Mouse (Mus musculus) spleen, postnatal 14 days (tissue): ENCODE measurements around the gene Tbcc.
"Not testable (repeated sequence)": the region's sequence is repeated elsewhere in the genome, so short reads cannot be mapped to it uniquely, and the experiment has no call there.

ENCODE experiments used
- DNase-seq, 2 experiments: peaks; one replicate each; pipeline ENCODE4 v3.0.0; 2021 to 2022; ENCODE audit warnings: low spot score in 2 of 2

The Tbcc gene

DNA sequence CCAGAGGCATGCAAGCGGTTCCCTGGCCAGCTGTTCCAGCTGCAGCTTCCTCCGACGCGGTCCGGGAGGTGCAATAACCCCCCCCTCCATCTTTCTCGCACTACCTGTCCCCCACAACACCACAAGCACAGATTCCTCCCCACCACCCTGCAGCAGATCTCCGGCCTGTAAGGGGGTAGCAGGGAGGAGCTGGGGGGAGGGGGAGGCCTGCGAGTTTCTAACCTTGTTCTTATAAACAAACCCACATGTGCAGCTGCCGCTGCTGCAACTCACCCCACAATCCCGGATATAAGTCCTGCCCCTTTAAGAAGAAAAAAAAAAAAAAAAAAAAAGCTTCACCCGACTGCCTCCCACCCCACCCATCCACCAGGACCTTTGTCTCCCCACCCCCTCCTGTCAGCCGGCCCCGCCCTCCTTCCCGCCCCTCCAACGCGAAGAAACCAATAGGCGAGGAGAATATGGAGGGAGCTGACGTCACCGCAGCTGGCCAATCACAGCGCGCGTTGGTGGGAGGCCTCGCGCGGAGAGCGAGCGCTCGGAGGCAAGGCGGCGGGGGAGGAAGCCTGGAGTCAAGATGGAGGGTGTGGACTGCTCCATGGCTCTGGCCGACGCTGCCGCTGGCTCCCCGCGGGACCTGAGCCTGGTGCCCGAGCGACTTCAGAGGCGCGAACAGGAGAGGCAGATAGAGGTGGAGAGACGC is at the start of gene Tbcc:
Gene Tbcc, plus strand, starts transcription at position 569 of the 700 bp plus-strand sequence.
- DNase-seq, result peak; percentile 92 to 95

DNA sequence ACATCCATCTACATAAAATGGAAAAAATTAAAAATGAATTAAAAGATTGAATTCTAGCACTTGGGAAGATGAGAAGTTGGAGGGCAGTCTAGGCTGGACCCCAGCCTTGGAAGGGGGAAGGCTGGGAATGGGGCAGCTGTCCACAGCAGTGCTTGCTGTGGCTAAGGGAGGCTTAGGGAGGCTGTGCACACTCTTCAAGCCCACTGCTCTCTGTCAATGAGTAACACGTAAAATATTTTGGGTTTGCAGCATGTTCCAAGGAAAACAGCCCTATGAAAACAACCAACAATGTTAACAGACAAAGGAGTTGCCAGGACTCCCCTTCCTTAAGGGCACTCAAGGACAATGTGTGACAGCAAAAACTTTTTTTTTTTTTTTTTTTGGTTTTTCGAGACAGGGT is 47.5 kb upstream of the Tbcc start:
- no peak for DNase-seq

DNA sequence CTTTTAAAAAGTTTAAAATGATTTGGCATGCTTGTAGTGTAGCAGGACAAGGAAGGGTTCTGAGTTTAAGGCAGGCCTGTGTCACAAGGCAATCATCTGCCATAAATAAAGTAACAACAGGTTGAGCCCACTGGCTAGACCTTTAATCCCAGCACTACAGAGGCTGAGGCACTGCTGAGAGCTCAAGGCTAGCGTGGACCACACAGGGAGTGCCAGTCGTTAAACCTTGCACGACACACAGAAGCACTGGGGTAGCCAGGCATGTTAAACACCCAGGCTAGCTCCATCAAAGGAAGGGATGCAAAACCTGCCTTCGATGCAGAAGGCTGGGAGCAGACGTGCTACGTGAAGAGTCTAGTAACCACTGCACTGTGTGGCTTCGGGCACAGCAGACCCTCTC is 46.8 kb upstream of the Tbcc start:
- no peak for DNase-seq

DNA sequence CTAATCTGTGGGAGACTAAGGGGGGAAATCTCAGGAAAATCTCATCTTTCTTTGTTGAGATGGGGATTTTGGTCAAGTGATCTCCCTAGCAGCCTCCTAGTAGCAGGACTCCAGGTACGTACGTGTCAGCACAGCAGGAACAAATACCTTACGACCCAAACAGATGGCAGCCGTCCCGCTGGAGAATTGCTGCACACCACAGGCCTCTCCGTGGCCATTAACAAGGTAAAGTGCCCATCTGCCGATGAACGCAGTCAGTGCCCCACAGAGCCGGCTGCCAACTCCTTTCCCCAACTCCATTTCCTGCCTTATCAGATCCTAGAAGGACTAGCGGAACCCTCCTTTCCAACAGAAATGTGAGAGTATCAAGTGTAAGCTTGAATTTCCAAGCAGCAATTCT is 45.7 kb upstream of the Tbcc start:
- DNase-seq, result no peak

DNA sequence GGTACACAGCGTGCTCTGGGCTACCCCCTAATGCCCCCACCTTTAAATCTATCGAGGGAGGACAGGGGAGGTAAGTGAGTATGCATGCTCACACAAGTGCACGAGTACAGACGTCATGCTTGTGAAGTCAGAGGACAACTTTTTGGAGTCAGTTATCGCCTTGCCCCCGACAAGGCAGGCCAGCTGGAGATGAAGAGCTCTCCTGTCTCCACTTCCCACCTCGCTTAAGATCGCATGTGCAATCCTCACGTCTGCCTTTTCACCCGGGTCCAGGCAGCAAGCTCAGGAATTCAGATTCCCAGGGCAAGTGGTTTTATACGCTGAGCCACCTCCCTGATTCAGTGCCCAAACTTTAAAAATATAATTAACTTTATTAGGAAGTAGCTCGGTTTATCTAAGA is 45.2 kb upstream of the Tbcc start:
- no peak for DNase-seq

DNA sequence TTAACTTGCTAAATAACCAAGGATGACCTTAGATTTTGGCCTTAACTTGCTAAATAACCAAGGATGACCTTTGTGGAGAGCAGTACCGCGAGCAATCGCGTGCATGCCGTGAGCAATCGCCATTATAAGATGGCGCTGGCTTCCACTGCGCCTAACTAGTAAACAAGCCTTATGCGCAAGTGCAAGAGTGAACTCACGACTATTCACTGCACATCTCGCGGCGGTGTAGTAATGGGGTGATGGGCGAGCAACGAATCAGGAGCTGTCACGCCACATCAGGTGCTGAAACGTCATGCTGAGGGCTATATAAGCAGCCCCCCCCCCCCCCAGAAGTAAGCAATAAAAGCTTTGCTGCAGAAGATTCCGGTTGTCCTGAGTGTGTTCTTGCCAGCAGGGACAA is 43.9 kb upstream of the Tbcc start:
- not testable (repeated sequence) for DNase-seq

DNA sequence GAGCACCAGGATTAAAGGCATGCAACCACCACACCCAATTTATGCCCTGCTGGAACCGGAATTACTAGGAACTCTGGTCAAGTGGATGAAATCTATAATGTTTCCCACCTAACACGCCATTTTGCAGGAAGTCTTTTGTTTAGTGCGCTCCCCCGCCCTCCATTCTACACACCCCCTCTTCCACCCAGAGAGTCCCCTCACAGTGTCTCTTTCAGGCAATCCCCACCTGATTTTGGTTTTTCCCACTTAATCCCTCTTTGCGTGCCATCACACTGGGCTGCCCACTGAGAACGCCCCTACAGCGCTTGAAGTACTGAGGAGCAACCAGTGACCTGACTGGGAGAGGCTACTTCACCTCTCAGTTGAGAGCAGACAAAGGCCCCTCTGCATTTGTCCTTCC is 43.3 kb upstream of the Tbcc start:
- DNase-seq, result no peak

DNA sequence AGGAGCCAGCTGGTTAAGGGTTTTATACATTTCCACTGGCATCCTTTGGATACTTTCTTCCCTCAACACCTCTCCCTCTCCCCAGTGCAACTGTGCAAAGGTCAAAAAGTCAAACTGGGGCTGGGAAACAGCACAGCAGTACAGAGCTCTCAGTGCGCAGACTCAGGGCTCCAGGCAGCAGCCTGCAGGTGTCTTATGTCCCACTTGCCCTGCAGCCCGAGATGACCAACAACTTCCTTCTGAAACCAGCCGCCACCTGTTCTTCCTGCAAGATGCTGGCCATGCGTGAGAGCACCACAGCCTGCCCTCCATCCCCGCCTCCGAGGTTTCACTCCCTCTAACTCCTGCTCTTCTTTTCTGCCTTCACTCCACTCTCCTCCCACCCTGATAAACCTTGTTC is 37.8 kb upstream of the Tbcc start:
- DNase-seq, result peak in 1 of 2 experiments; percentile 44

DNA sequence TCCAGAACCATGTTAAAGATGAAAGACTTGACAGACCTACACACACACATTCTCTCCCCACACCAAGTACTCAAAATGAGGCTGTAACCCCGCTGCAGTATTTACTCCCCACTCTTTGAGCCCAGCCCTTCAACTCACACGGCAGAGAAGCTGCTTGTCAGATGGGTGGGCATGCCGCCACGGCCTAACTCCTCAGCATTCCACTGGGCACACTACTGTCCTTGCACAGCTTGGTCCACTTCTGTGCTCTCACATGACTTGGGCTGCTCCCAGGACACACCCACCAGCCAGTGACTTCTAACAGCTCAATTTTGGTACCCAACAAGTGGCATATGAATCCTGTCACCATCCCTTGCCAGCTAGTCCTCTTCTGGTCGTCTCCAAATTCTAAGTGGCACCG is 37.2 kb upstream of the Tbcc start:
- DNase-seq, result no peak

DNA sequence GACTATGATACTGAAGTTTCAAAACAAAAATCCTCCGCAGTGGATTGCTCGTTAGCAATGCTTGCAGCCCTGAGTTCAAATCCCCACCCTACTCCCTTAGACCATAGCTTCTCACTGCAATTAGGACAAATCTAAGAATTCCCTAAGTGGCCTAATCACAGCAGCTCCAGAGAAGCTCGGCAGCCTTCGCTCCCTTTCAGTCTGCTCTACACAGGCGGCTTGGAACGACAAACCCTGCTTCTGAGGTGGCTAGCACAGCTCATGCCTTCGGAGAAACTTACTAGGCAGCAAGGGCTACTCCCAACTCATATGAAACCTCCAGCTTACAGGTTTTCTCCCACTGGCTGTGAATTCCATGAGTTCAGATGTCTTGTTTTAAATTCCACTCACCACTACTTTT is 36.4 kb upstream of the Tbcc start:
- DNase-seq, result no peak

DNA sequence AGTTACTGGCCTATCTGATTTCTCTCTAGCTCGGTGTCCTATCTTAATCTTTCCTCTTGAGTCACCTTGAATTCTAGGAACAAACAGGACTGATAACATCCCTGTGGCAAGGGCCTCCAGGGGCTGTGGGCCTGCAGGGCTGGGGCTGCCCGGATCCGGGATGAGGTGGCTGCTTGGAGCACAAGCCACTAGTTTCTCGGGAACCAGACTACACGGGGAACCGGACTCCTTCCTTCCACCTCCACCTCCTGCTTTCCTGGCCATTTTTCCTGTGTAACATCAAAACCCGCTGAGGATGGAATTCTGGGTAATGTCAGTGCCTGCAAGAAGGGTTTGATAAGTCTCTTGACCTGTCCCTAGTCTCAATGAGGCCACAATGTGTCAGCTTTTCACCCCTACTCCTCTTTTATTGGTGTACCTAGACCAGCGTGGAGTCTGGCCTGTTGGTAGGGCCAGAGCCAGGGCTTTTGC is 35.8 kb upstream of the Tbcc start:
- no peak for DNase-seq

DNA sequence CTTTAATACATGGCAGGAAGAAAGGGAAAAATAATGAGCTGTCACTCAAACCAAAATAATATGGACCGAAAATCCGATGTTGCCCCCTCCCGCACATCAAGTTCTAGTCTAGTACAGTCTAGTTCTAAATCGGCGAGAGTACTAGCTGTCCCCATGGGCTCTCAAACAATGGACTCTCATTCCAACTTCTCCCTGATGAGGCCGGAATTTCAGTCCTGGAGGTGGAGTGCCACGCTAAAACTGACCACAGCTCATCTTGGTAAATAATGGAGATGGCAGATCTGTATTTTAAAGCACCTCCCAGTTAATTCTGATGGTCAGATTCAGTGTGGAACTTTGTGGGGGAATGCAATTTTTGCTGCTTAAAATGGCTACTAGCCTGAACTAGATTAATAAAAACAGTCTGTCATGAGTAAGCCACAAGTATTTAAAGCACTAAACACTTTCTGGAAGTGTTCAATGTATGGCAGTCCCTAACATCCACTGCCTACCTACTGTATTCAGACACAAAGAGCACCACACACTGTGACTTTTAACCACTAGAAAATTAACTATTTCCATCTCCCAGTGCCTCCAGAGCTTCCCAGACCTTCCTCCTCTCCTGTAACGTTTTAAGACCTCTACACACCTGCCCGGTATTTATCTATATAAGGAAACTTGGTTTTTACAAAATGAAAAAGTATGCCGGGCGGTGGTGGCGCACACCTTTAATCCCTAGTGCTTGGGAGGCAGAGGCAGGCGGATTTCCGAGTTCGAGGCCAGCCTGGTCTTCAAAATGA is 35.0 kb upstream of the Tbcc start:
- peak in 1 of 2 experiments; percentile 22 for DNase-seq

DNA sequence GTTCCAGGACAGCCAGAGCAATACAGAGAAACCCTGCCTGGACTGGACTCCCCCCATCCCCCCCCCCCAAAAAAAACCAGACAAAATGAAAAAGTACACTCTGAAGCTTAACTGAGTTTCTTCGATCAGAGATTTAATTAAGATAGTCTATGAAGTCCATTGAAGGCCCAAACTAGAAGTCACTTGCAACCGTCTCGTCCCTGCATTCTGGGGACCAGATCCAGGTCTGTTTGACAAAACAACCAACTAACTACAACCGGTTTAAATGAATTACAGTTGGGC is 34.4 kb upstream of the Tbcc start:
- no peak for DNase-seq

DNA sequence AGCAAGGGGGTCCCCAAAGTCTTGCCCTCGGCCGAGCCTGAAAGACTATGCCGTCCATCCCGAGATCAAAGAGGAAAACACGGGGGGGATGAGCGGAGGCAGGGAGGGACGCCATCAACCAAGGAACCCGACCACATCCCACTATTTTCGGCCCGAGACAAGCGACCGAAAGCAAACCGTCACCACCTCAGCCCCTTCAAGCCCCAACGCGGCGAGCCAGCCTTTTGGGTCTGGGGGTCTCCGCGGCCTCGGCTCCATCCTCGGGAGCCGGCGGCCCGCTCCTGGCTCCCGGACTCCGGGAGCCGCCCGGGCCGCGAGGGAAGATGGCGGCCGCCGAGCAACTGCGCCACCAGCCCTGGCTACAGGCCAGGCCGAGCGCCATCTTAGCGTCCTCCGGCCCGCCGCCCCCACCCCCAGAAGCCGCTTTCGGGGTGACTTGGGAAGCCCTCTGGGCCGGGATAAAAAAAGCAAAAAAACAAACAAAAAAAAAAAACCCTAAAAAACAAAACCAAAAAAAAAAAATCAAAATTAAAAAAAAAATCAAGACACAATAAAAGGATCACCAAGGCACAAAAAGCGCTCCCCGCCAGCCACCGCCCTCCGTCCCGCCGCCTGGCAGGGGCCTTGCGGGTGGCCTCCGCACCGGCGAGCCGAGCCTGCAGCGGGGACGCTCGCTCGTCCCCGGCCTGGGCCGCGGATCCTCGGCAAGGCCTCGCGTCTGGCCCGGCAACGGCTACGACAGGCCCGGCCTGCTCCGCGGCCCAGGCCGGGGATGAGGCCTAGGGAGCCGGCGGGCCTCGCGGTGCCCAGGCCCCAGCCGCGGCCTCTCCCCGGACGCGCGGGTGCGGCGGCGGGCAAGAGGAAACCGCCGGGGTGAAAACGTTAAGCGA is 33.8 kb upstream of the Tbcc start:
- peak; percentile 70 to 80 for DNase-seq

DNA sequence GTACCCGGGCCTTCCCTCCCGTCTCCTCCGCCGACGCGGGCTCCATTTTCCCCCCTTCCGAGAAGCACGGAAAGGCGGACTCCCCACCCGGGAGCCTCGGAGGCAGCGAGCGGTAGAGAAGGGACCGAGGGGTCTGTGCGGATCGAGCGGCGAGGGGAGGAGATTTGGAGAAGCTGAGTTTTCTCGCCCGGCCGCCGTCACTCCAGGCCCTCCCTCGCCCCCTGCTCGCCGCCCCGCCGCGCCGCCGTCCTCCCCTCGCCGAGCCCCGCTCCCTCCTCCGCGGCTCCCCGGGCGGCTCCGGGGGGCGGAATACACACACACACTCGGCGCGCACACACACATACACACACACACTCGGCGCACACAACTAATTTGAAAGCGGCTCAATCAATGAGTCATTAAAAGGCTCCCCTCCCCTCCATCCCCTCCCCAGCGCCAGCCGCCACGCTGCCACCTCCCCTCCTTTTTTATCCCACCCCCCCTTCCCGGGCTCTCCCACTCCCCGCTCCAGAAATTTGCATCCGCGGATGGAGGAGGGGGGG is 33.1 kb upstream of the Tbcc start:
- DNase-seq, result peak; percentile 53 to 65

DNA sequence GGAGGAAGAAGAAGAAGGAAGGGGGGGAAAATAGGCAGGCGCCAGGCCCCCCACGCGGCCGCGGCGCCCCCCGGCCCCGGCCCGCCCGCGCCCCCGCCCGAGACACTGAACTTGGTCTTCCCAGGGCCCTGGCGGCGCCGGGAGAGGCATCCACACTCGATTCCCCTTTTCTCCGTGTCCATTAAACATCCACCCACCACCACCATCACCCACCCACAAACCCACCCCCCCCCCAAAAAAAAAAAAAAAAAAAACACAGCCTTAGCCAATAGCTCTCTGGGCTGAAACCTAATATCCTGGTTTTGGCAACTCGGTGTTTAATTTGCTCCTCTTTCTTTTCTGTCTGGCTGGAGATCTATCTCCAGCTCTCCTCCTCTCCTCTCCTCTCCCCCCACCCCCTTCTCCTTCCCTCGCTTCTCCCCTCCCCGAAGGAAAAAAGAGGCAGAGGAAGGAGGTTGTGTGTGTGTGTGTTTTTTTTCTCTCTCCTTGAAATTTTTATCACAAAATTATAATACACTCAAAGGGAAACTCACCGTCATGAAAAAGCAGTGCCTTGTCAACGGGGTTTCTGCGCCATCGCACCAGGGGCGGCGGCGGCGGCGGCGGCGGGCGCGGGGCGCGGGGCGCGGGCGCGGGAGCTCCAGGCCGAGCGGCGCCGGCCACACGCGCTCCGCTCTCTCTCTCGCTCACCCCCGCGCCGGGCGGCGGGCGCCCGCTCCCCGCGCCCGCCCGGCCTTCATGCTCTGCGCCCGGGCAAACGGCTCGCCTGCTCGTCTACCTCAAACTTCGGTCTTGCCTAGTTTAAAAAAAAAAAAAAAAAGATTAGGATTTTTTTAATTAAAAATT is 32.4 kb upstream of the Tbcc start, which contains the start of gene Bicral:
Gene Bicral, minus strand, starts transcription at position 580 of the 846 bp plus-strand sequence.
- peak; percentile 56 to 68 for DNase-seq

DNA sequence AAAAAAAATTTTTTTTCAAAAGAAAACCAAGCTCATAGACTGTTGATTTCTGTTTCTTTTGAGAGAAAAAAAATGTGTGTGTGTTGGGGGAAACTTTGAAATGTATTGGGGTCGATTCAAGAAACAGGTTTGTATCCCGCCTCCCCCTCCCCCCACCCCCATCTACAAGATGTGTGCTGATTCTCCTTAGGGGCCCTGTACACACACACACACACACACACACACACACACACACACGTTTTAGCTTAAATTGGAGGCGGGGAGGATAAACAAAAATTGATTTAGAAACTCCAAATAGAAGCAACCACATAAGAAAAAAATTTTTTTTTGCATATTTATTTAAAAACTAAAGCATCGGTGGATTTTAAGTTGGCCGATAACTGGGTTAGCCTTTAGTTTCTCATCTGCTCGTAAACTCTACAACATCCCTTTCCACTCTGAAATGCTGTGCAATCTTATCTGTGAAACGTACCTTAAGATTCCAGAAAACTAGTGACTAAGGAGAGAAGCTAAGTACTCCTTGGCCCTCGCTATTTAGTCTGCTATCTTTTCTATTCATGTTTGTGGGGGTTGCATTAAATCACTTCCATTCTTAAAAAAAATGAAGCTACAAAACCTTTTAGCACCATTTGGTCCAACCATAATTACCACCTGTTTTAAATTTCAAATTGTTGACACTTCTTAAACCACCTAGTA is 31.6 kb upstream of the Tbcc start:
- DNase-seq, result no peak

DNA sequence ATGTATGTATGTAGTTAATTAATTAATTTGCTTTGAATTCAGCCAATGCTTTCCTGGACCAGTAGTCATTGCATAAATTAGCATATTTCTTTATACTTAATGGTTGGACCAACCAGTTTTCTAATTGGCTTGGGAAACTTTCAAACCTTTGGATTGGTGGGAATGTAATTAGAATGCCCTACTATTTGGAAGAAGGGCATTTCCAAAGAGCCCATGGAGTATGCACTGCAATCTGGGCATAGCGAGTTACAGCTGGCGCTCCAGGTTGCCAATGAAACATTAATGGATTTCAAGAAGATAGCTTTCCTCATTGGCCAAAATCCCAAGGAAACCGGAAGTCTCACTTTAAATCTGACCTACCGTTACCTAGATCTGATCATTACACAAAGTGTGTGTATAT is 30.4 kb upstream of the Tbcc start:
- no peak for DNase-seq

DNA sequence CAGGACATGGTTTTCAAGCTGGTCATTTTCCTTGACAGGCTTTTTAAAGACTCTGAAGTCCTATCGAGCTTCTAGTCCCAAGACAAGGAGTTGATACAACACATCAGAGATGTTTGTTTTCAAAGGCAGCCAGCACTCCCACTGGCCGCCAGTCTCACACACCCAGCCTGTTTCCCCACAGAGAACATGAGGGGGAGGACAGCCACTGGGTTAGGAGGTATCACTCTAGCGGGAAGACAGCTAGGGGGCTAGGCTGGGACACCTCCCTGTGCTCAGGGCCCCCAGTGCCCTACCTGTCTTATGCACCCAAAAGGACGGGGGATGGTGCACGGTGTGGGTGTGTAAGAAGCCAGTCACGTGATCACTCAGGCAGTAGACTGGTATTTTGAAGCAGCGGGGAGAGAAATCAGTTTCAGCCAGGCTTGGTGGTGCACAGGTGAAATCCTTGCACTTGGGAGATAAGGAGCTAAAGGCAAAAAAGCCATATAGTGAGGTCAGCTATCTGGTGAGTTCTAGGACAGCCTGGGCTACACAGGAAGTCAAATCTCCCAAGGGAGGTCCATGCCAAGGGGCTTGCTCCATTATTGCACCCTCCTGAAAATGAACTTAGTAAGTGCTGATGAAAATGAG is 25.8 kb upstream of the Tbcc start:
- no peak for DNase-seq

DNA sequence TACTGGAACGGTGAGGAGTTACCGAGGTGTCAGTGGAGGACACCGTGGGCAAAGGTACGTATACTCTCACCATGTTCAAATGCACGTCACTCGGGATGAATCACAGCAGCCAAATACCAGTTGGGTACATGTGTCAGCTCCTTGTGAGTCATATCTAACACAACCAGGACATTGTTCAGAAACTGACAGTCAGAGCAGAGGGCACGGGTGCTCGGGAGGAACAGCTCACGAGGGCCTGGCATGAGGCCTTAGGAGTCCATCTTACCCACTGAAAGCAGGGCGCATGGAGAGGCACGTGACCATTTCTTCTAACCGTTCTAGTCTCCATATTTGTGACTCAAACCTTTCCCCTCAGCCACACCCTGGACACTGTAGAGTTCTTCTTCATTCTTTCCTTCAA is 23.6 kb upstream of the Tbcc start:
- no peak for DNase-seq
